Mouse (Mus musculus): ENCODE data around the gene Icam4. TPM values are rescaled to one million over a fixed set of nuclear protein-coding genes. Genes with fewer than 3 reads are reported as not detected.

The Icam4 gene
- total RNA-seq, 2 experiments from 2014 or later, result 0.98 to 1.7 TPM

Small RNA genes lying within 50 kb of the gene (microRNA-seq; reads per million reads assigned to microRNA genes)
- 0 reads per million in 2 experiments for gene Mir1900
- gene Mir7082, result 0.25 to 0.42 reads per million in 2 experiments

Other genes starting within 250 kb of the Icam4 start
- 1 to 10 TPM; 1.7 to 1.8 TPM for gene Col5a3, start 214.3 kb upstream of the Icam4 start, total RNA-seq (2021)
- not detected for gene Rdh8, start 210.9 kb upstream of the Icam4 start, total RNA-seq (2021)
- 10 to 100 TPM; 68.5 to 85.5 TPM for gene A230050P20Rik, start 160.7 kb upstream of the Icam4 start, total RNA-seq (2021)
- gene Angptl6, start 149.6 kb upstream of the Icam4 start, total RNA-seq (2021), result 10 to 100 TPM in 1 of 2 experiments, 1 to 10 TPM in 1; 9.7 to 11.7 TPM
- gene Ppan, start 141.2 kb upstream of the Icam4 start, total RNA-seq (2021), result 10 to 100 TPM; 20.7 to 23.3 TPM
- 100 to 1,000 TPM; 133 to 134 TPM for gene Eif3g, start 130.8 kb upstream of the Icam4 start, total RNA-seq (2021)
- gene Dnmt1, start 69.5 kb upstream of the Icam4 start, total RNA-seq (2021), result 10 to 100 TPM; 40.2 to 41.0 TPM
- gene S1pr2, start 52.6 kb upstream of the Icam4 start, total RNA-seq (2021), result 1 to 10 TPM; 2.9 to 3.4 TPM
- gene Mrpl4, start 26.6 kb upstream of the Icam4 start, total RNA-seq (2021), result 10 to 100 TPM; 57.3 to 62.1 TPM
- gene Icam1, start 13.4 kb upstream of the Icam4 start, total RNA-seq (2021), result 1 to 10 TPM; 2.3 to 2.9 TPM
- gene Icam5, start 2.7 kb downstream of the Icam4 start, total RNA-seq (2021), result 100 to 1,000 TPM; 203 to 239 TPM
- gene Zglp1, start 37.7 kb downstream of the Icam4 start, total RNA-seq (2021), result not detected
- 1 to 10 TPM; 2.2 to 2.9 TPM for gene Gm49373, start 43.7 kb downstream of the Icam4 start, total RNA-seq (2021)
- gene Fdx1l, start 44.2 kb downstream of the Icam4 start, total RNA-seq (2021), result 10 to 100 TPM; 61.3 to 65.4 TPM
- gene Gm38431, start 62.6 kb downstream of the Icam4 start, total RNA-seq (2021), result 1 to 10 TPM; 1.6 to 1.8 TPM
- gene Raver1, start 62.6 kb downstream of the Icam4 start, total RNA-seq (2021), result 10 to 100 TPM; 25.3 to 28.0 TPM
- 10 to 100 TPM; 12.6 to 12.7 TPM for gene Tyk2, start 101.9 kb downstream of the Icam4 start, total RNA-seq (2021)
- 100 to 1,000 TPM; 153 to 154 TPM for gene Cdc37, start 120.6 kb downstream of the Icam4 start, total RNA-seq (2021)
- 10 to 100 TPM; 84.8 to 98.3 TPM for gene Pde4a, start 136.3 kb downstream of the Icam4 start, total RNA-seq (2021)
- 10 to 100 TPM; 53.4 to 58.0 TPM for gene Keap1, start 210.0 kb downstream of the Icam4 start, total RNA-seq (2021)
- 10 to 100 TPM in 1 of 2 experiments, 1 to 10 TPM in 1; 9.7 to 10.7 TPM for gene S1pr5, start 219.1 kb downstream of the Icam4 start, total RNA-seq (2021)
- gene Atg4d, start 235.9 kb downstream of the Icam4 start, total RNA-seq (2021), result 10 to 100 TPM; 46.4 to 49.9 TPM